Mouse (Mus musculus) hindbrain, embryonic 16.5 days (tissue): ENCODE measurements at regions not wholly inside any gene's neighbourhood (a gene's known extent, or its start where the extent isn't known, plus 50 kb on each side); places are given as distances from the start of the nearest gene placed in this dataset.

Source experiments
- ATAC-seq: fragments of 200-750 bp; cut with Nextera tagmentation; 2 replicates; pipeline ENCODE4 v1.8.0; 2017; ENCODE audit warnings: moderate TSS enrichment, moderate library complexity
- H3K27ac ChIP-seq: fragments of 300-500 bp; sonication (generic); 2 replicates; pipeline ENCODE4 v1.5.1; 2014; ENCODE audit warnings: low read depth, mild to moderate bottlenecking, control low read depth, low read length, moderate library complexity
- H3K27me3 ChIP-seq: fragments of 300-500 bp; sonication (generic); replicated peaks from 2 replicates; pipeline ENCODE4 v1.6.1; 2014; ENCODE audit warnings: low read length; ENCODE audit not compliant: control insufficient read depth, insufficient read depth
- H3K36me3 ChIP-seq: fragments of 300-500 bp; sonication (generic); 2 replicates; pipeline ENCODE4 v1.6.1; 2014; ENCODE audit warnings: mild to moderate bottlenecking, low read length, moderate library complexity, mixed read lengths; ENCODE audit not compliant: control insufficient read depth, insufficient read depth
- H3K4me1 ChIP-seq: fragments of 300-500 bp; sonication (generic); 2 replicates; pipeline ENCODE4 v1.6.1; 2014; ENCODE audit warnings: low read depth, low read length; ENCODE audit not compliant: control insufficient read depth, insufficient read depth
- H3K4me2 ChIP-seq: fragments of 300-500 bp; sonication (generic); 2 replicates; pipeline ENCODE4 v1.6.1; 2014; ENCODE audit warnings: mild to moderate bottlenecking, low read length, control low read depth, moderate library complexity
- H3K4me3 ChIP-seq: fragments of 300-500 bp; sonication (generic); 2 replicates; pipeline ENCODE4 v1.5.1; 2014; ENCODE audit warnings: mild to moderate bottlenecking, low read length, control low read depth, moderate library complexity
- H3K9ac ChIP-seq: fragments of 300-500 bp; sonication (generic); 2 replicates; pipeline ENCODE4 v1.6.1; 2014; ENCODE audit warnings: low read depth, mild to moderate bottlenecking, control low read depth, low read length, moderate library complexity
- H3K9me3 ChIP-seq: fragments of 300-500 bp; sonication (generic); 2 replicates; pipeline ENCODE4 v1.6.1; 2014; ENCODE audit warnings: mild to moderate bottlenecking, low read length, moderate library complexity; ENCODE audit not compliant: control insufficient read depth
- WGBS: fragments of 180-500 bp; shearing (Covaris S2); extraction: QIAGEN DNeasy Blood & Tissue Kit; methylation state at CpG from one replicate; pipeline ENCODE4 v1.1.7; 2014; 5-methylcytosine and 5-hydroxymethylcytosine counted together

DNA sequence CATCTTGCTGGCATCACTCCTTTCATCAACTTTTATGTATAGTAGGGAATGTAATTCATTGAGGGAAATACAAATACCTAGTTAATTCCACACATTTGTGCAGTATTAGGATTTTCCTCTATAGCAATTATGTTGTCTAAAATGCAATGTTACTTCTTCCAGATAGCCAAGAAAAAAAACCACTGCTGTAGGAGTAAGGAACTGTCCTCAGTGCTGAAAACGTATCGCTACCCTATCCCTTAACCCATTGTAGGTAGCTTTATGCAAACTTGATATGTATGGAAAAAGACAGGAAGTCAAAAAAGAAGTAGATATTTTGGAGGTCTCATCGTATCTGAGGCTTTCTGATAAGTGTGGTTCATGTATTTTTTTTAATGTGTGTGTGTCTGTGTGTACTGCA, 150.8 kb upstream of the Itga1 start:
- ATAC-seq: no peak
- Histone ChIP-seq H3K4me2 (no peak overlapping the region), H3K4me3 (no peak overlapping the region), H3K9ac (no peak overlapping the region), H3K27ac (no peak overlapping the region), H3K27me3 (no peaks in the 10 kb centered on the region), H3K4me1 (no peaks in the 10 kb centered on the region), H3K9me3 (no peaks in the 10 kb centered on the region), H3K36me3 (no peaks in the 10 kb centered on the region)
- WGBS: 66% methylated on average over 3 of the region's 3 CpGs

GRCm38 (mm10) chr13:115231981-115232380, 130.2 kb upstream of the Itga1 start:
- Histone ChIP-seq H3K27ac (no peak overlapping the region), H3K4me3 (no peak overlapping the region), H3K27me3 (peaks cover 2% of the 10 kb centered on the region; the same call in 1 of the 2 replicates), H3K9ac (no peak overlapping the region), H3K36me3 (no peaks in the 10 kb centered on the region), H3K4me2 (no peak overlapping the region), H3K4me1 (no peaks in the 10 kb centered on the region), H3K9me3 (no peaks in the 10 kb centered on the region)
- 80% methylated on average over 4 of the region's 4 CpGs for WGBS
- ATAC-seq: no peak

DNA sequence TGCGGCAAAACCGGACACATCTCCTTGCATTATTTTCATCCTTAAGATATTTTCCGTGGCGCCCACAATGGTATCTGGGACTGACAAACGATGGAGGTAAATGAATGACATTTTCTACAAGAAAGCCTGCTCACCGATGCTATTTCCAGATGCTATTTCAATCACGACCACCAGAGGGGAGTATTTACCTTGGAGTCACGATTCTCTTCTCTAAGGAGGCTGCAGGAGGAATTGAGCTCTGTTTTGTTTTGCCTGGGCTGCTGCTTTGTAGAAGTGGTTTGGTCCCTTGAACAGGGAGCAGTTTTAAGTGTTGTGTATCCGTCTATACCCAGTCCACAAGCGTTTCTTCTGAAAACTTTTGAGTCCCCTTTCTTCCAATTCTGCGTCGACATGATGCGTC, 128.7 kb upstream of the Itga1 start:
- WGBS: 28% methylated on average over 13 of the region's 13 CpGs
- H3K4me3 ChIP-seq: no peak overlapping the region
- H3K27me3 ChIP-seq: peaks cover 2% of the 10 kb centered on the region; the same call in 1 of the 2 replicates
- no peak overlapping the region for H3K4me2 ChIP-seq
- H3K4me1 ChIP-seq: no peaks in the 10 kb centered on the region
- ATAC-seq: peak; percentile 79
- no peak overlapping the region for H3K9ac ChIP-seq
- H3K36me3 ChIP-seq: no peaks in the 10 kb centered on the region
- no peak overlapping the region for H3K27ac ChIP-seq
- H3K9me3 ChIP-seq: no peaks in the 10 kb centered on the region

DNA sequence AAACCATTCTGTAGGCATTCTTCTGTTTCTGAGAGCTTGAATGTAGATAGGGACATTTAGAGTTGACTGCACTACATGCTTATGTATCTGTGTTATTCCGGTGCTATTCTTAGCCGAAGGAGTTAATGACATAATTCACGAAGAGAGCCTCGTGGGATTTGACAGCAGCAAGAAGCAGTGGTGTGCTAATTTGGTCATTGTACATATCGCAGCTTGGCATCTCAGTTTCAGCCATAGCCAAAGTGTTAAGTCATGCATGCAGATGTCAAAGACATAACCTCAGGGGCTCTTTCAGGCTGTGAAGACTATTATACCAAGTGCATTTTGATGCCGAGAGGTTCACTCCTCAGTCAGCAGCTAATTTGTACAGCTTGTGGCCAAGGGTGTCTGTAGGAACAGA, 125.1 kb upstream of the Itga1 start:
- H3K4me2 ChIP-seq: no peak overlapping the region
- no peak for ATAC-seq
- peaks cover 2% of the 10 kb centered on the region; the same call in 1 of the 2 replicates for H3K27me3 ChIP-seq
- no peaks in the 10 kb centered on the region for H3K4me1 ChIP-seq
- no peak overlapping the region for H3K4me3 ChIP-seq
- H3K27ac ChIP-seq: no peak overlapping the region
- no peak overlapping the region for H3K9ac ChIP-seq
- H3K36me3 ChIP-seq: no peaks in the 10 kb centered on the region
- 20% methylated on average over 6 of the region's 6 CpGs for WGBS
- no peaks in the 10 kb centered on the region for H3K9me3 ChIP-seq

DNA sequence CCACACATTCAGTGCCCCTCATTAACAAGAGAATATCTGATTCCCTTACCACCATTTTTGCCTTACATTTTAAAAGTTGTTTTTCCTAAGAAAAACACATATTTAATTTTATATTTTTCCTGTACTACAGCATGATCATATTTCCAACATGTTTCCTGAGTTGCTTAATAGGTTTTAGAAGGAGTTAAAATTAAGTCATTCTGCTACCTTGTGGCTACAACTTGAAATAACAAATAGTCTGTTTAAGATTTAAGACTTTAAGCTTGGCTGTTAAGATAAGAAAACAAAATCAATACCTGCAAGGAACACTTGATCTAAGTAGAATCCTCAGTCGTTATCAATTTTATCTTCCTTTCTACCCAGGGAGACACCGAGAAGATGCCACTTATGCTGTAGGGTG, 117.9 kb upstream of the Itga1 start:
- ATAC-seq: no peak
- Histone ChIP-seq H3K9ac (no peak overlapping the region), H3K4me2 (no peak overlapping the region), H3K4me1 (no peaks in the 10 kb centered on the region), H3K36me3 (no peaks in the 10 kb centered on the region), H3K9me3 (no peaks in the 10 kb centered on the region), H3K4me3 (no peak overlapping the region), H3K27me3 (no peaks in the 10 kb centered on the region; the same call in 1 of the 2 replicates), H3K27ac (no peak overlapping the region)
- 80% methylated on average over 2 of the region's 2 CpGs for WGBS

- no peak overlapping the region for H3K9ac ChIP-seq
These were observed 109.5 kb upstream of the Itga1 start for GRCm38 (mm10) chr13:115211285-115211684.

GRCm38 (mm10) chr13:115210643-115211208, 109.0 kb upstream of the Itga1 start:
- Histone ChIP-seq H3K4me3 (no peak overlapping the region), H3K9ac (no peak overlapping the region), H3K4me2 (no peak overlapping the region), H3K9me3 (no peaks in the 10 kb centered on the region), H3K27ac (no peak overlapping the region), H3K27me3 (no peaks in the 10 kb centered on the region), H3K4me1 (no peaks in the 10 kb centered on the region), H3K36me3 (no peaks in the 10 kb centered on the region)
- WGBS: 63% methylated on average over 10 of the region's 10 CpGs
- peak; percentile 34; the same call in 1 of the 2 replicates for ATAC-seq

More at GRCm38 (mm10) chr13:115211285-115211684, 109.5 kb upstream of the Itga1 start:
- Histone ChIP-seq H3K4me1 (no peaks in the 10 kb centered on the region), H3K27me3 (no peaks in the 10 kb centered on the region), H3K27ac (no peak overlapping the region), H3K36me3 (no peaks in the 10 kb centered on the region), H3K4me2 (no peak overlapping the region), H3K9me3 (no peaks in the 10 kb centered on the region), H3K4me3 (no peak overlapping the region)
- WGBS: 86% methylated on average over 3 of the region's 3 CpGs
- ATAC-seq: no peak

- Histone ChIP-seq H3K9ac (no peak overlapping the region), H3K9me3 (no peaks in the 10 kb centered on the region), H3K4me3 (no peak overlapping the region), H3K27ac (no peak overlapping the region), H3K4me2 (no peak overlapping the region), H3K36me3 (no peaks in the 10 kb centered on the region), H3K27me3 (no peaks in the 10 kb centered on the region), H3K4me1 (no peaks in the 10 kb centered on the region)
- WGBS: 93% methylated on average over 3 of the region's 3 CpGs
- ATAC-seq: no peak
These were observed 107.8 kb upstream of the Itga1 start for GRCm38 (mm10) chr13:115209402-115210192.

- H3K4me3 ChIP-seq: no peak overlapping the region
- H3K36me3 ChIP-seq: no peaks in the 10 kb centered on the region
- H3K27ac ChIP-seq: no peak overlapping the region
- ATAC-seq: no peak
- H3K4me2 ChIP-seq: no peak overlapping the region
- no peaks in the 10 kb centered on the region for H3K4me1 ChIP-seq
- H3K9me3 ChIP-seq: no peaks in the 10 kb centered on the region
- WGBS: 78% methylated on average over 7 of the region's 7 CpGs
- no peak overlapping the region for H3K9ac ChIP-seq
- no peaks in the 10 kb centered on the region for H3K27me3 ChIP-seq
These were observed 105.0 kb upstream of the Itga1 start for GRCm38 (mm10) chr13:115206723-115207122.
